Mouse (Mus musculus) ovary, postnatal 36 days (tissue): ENCODE measurements around the gene Utp14b.

ENCODE experiments used
- DNase-seq: peaks from one replicate; pipeline ENCODE4 v3.0.0; 2022; ENCODE audit warnings: low spot score, mixed read lengths

The Utp14b gene

DNA sequence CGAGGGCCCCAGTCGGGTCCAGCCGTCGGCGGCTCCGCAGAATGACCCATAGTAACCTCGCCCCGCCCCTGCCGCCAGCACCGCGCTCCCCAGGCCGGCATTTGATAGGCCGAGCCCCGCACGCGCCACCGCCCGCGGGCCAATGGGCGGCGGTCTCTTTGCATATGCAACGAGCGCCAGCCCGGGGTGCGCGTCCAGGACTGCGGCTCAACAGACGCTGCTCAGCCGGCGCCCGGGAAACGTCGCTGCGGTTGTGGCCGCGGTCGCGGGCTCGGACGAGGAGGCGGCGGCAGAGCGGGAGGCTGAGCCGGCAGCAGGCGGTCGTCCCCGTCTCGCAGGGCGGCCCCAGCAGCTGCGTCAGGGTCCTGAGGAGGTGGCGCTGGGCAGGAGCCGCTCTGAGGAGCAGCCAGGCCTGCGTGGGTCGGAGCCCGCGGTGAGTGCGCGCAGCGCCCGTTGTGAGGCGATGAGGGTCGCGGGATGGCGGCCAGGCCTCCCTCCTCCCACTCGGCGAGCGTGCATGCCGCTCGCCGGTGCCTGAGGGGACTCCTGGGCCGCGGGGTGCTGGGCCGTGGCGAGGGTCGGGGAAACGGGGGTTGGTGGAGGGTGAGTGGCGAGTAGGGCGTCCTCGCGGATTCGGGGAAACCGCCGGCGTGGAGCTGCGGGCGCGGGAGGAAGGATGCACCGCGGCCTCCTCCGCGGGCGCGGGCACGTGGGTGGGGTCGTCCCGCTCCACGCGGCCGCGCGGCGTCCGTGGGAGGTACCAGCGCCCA, at the start of gene Utp14b, which contains the start of gene Acsl3:
Gene Utp14b, plus strand, starts transcription at position 368 of the 770 bp plus-strand sequence.
Gene Acsl3, plus strand, starts transcription at position 155 of the 770 bp plus-strand sequence.
- DNase-seq, result peak; percentile 98

DNA sequence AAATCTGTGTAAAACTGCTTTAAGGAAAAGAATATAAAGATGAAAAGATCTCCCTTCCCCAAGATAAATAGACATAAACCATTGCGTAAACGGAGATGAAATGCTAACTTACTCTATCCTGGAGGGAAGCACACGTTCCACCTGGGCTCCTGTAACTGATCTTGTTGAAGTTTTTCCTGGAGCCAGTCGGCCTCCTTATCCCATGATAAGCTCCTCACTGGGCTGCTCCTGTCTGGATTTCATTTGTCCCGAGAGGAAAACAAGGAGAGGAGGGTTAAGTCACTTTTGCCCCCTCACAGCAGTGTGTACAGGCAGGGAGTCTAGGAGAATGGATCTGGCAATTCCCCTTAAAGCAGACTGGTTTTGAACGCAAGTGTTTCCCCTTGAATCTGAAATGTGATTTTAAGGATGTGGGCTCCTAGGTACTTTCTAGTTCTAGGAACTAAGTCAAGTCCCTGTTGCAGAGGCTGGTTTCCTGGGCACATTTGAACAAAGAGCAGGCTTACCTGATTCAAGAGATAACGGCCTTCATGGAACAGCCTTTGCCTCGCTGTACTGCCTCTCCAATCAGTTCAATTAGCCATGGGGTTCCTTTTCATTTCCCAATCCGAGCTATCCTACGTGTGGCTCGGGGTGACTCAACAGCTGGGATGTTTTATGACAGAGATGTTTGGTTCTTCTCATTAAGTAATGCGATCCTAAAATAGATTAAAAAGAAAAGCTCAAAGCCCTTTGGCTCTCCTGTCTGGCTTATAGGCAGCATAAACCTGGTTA, 48.5 kb upstream of the Utp14b start:
- no peak for DNase-seq

DNA sequence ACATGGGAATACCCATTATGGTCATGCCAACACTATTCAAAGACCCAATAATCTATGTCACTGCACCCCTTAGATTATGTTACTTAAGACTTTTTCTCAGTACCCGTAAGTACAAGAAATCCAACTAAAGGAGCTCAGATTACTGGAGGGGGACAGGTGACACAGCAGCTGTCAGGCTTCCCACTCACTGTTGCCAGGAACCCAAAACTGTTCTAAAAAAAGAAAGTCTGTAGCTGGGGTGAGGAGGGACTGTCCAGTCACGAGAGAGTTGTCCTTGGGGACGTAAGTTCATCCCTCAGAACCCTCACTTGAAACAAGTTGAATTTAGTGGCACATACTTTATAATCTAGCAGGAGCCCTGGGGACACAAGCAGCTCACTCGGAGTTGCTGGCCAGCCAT, 46.8 kb upstream of the Utp14b start:
- DNase-seq, result no peak

DNA sequence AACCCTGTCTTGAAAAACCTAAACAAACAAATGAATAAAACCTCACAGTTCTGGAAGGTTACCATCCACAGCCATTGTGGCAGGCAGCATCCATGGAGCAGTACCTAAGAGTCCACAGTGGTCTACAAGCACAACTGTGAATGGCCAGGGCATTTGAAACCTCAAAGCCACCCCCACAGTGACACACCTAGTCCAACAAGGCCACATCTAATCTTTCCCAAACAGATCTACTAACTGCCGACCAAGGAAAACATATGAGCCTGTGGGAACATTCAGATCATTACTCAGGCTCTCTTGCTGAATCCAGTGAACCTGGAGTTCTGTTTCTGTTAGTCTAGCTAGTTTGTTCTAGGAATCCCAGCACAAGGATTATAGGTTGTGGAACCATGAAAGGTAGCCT, 44.9 kb upstream of the Utp14b start:
- DNase-seq, result no peak

DNA sequence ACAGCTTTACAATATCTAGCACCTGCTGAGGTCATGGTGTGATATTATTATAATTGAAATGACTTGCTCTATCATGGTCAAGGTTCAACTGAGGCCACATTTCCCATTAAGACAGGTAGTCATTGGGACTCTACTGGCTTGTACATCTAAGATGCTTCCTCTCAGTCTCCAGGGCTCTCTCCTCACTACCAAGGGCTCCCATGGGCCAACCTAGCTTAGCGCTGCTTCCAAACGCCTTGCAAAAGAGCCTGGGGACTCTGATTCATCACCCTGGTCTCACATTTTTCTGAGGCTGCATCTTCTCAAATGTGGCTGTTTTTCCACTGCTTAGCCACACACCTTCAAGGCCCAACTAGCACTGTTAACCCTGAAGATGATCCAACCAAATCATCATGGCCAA, 33.5 kb upstream of the Utp14b start:
- DNase-seq, result no peak

DNA sequence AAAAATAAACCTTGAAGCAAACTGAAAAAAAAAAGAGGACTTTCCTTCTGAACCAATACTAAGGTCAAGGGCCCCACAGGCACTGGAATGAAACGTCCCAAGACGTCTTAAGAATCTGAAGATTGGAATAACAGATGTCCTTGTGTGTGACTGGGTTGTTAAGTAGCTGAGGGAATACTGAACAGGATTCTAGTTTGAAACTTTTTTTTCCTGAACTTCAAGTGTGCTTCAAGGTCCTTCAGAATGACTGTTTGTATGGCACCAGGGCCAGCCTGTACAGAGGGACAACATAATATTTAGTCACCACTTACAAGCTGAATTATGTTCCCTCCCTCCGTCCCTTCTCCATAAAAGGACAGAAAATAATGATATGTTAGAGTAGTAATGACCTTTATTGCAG, 23.4 kb upstream of the Utp14b start:
- no peak for DNase-seq

DNA sequence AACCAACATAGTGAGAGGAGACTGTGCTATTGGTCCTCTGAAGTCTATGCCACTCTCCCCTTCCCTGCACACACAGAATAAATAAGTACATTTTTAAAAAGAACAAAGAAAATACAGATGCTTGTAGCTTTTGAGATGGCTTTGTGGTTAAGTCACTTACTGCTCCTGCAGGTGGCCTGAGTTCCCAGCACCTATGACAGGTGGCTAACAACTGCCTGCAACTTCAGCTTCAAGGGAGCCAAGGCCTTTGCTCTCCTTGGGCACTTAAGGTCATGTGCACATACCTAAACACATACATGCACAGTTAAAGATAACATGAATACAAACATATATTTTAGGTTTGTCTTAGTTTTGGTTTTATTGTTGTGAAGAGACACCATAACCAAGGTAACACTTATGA, 17.0 kb upstream of the Utp14b start:
- no peak for DNase-seq

DNA sequence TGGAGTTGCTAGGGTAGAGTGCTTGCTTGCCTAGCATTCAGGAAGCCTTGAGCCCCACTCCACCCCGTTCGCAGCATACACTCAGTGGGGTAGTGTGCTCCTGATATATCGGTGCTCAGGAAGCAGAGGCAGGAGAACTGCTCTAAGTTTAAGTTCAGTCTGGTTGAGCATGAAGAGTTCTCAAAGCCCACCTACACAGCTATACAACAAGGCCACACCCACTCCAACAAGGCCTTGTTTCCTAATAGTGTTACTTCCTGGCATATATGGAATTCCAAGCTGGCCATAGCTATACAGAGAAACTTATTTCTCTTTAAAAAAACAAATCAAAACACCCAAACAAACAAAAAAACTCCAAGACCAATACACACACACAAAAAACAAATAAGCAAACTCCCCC, 16.0 kb upstream of the Utp14b start:
- DNase-seq, result no peak

DNA sequence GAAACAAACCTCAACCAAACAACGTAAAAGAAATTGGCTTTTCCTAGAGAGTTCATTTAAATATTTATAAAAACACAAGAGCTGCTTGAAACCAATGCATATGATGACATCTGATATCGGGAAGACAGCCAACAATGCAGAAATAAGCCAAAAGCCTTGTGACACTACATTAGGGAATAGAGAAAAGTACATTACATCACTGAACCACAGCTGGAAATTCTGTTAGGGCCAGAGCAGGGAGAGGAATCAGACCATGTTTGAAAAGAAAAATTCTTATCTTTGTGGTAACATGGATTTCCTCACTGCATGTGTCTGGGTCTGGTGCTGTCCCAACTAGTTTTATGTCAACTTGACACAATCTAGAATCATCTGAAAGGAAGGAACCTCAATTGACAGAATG, 15.6 kb upstream of the Utp14b start:
- no peak for DNase-seq

DNA sequence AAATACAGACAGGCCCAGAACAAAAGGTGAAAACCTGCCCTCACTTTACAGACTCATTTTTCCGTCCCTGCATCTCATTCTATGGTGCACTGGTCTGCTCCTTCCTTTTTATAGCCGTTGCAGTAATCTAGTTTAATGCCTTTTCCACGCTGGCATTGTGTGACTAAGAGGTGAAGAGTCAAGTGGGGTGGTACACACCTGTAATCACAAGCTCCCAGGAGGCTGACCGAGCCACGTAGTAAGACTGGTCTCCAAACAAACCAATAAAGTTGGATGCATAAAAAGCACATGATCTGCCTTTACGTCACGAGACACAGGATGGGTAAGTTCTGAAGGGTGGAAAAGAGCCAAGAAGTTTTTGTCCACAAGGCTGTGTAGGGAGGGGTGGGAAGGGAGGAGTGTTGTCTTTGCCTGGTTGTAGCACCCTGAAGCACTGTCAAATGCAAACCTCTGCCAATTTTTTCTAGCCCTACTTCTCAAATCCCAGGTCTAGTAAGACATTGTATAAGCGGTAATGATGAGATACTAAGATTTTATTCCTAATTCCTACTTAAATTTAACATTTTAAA, 10.4 kb upstream of the Utp14b start:
- DNase-seq, result no peak

DNA sequence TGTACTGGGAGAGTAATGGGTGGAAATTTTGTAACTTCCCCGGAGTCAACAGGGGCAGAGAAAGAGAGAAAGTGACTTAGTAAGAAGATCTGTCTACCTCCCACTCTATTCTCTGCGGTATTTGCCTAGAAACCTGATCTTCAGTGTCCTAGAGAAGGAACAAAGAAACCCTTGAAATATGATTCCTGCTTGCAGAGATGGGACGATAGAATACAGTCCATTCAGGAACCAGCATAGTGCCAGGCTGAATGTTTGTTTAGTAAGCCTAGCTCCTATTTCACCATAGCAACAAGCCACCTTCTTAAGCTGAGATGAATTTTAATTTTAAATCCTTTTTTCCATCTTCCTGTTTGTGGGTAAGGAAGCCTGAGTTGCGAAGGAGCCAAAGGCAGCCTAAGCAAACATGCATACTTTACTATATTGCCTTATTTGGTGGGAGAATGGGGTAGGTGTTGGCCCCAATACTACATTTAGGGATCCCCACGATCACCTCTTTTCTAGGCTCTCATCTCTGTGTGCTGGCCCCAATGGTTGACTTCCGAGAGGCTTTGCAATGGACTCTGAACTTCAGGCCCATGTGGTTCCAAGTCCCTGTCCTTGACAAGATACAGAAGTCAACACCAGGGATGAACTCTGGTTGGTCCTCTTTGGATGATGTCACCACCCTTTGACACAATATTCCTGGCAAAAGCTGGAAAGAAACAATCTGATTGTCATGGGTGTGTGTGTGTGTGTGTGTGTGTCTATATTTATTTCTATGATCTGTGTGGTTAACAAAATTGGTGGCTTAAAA, 8.4 kb upstream of the Utp14b start:
- no peak for DNase-seq

DNA sequence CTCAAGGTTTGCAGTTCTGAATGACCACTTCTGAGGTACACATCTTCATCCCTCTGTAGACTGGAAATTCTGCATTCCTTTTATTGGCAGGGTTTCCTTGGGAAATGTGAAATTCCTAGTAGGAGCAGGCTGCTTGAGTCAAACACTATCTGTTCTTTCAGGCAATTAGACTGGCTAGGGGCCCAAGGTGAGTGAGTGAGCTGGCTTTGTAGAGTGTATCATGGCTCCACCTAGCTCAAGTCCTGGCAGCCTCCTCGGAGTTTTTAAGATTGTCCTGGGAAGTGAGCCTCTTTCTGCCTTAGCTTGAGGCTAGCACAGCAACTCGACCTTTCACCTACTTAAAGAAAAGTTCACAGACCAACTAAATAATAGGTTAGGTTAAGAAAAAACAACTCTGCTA, 1.4 kb upstream of the Utp14b start:
- DNase-seq, result peak; percentile 28

DNA sequence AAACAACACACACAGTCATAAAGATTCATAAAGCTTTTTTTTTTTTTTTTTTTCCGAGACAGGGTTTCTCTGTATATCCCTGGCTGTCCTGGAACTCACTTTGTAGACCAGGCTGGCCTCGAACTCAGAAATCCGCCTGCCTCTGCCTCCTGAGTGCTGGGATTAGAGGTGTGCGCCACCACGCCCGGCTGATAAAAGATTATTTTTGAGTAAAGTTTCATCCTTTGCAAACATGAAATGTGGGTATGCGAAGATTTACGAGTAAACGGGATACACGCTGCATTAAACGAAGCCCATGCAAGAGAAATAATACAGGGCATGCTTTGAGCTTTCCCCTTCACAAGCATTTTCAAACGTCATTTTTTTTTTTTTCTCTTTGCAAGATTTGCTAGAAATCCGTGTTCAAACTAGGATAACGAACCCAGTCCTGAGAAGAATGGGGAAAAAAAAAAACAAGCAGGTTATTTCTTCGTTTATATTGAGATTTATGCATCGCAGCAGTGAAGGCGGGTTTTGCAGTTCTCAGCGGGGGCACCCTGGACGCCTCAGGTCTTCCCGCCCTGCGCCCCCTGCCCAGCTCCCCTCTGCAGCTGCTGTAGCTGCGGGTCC, 713 bp upstream of the Utp14b start:
- DNase-seq, result no peak

DNA sequence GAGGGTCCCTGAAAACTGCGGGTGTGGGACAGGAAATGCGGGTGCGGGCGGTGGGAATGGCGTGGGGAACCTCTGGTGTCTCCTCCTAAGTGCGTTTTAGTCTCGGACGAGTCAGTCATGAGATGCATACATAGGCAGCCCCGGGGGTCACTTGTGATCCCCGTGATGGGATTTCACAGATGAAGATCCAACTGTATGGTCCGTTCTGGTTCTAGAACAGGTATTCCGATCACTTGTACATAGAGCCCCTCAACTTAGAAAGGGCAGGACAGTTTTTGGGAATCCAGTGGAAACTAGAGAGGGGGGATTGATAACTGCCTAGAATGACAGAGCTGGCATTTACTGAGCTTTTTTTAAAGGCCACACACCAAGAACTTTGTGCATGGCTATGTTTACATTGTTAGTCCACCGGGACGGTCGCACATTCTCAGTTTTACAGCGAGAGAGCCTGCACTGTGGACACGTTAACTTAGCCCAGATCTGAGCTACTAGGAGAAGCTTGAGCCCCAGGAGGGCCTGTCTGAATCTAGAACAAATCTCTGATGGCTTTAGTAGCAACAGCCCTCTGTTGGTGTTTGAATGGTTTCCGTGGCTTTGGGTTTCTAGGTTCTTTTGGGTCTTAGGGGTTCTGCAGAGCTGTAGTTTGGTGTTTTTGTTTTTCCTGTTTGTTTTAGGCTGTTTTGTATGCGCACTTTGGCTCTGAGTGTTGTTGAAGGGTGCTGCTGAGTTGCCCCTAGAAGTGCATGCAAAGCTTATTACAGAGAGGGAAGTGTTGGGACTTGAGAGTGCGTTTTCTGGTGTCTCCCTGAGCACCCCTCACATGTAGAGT, 817 bp downstream of the Utp14b start:
- peak; percentile 5 for DNase-seq

DNA sequence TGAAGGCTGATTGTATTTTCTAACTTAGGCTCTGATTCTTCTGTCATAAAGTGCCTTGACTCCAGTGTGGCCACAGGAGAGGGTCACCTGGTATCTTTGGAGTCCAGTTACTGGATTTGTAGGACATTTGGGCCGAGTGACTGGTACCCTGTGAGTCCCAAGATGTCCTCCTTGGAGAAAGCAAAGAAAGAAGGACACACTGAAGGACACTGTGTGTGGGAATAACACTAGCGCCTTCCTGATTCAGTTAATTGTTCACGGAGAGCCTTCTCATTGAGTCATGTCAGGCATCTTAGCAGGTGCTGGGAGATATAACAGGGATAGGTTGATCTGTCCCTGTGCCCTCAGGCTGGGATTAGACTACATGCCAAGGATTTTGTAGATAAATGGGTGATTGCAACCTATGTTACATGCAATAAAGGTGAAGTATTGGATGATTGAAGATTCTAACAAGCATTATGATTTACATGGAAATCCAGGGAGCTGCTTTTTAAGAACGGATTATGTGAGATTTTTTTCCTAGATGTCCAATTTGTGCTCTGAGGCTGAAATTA, 1.5 kb downstream of the Utp14b start:
- no peak for DNase-seq

DNA sequence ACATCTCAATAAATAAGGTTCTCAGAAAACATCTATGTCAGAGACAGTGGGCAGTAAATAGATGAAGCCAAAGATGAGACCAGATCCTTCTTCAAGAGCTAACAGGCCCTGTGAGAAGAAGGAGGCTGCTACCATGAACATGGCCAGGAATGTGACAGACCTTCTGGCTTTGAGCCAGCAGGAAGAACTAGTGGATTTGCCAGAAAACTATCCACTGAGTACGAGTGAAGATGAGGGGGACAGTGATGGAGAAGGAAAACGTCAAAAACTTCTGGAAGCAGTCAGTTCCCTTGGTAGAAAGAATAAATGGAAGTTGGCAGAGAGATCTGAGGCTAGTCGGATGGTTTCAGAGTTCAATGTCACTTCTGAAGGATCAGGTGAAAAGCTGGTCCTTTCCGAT, 6.5 kb downstream of the Utp14b start:
- DNase-seq, result no peak

DNA sequence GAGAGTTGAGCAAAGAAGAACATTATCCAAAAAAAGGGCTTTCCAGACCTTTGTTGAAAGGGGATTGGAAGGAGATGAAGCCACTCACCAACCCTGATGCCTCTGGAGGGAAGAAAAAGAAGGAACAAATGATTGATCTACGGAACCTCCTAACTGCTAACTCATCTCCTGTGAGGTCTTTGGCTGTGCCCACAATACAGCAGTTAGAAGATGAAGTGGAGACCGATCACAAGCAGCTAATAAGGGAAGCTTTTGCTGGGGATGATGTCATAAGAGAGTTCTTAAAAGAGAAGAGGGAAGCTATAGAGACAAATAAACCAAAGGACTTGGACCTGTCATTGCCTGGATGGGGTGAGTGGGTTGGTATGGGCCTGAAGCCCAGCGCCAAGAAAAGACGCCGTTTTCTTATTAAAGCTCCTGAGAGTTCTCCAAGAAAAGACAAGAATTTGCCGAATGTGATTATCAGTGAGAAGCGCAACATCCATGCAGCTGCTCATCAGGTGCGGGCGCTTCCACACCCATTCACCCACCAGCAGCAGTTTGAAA, 8.2 kb downstream of the Utp14b start:
- DNase-seq, result no peak

DNA sequence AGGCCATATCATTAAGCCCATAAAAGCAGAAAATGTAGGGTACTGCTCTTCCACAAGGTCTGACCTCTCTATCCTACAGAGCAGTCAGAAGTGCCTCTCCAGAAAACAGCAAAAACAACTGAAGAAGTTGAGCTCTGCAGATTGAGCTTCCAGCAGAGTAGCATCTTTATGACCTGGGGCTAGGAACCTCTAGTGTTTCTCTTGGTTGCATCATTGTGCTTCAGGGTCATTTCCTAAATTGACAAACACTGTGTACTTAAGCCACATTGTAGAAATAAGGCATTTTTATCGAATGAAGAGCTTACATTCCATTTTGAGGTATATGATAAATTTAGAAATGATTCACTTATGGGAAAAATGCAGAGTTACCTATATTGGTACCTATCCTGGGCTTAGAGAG, 8.7 kb downstream of the Utp14b start:
- DNase-seq, result no peak

DNA sequence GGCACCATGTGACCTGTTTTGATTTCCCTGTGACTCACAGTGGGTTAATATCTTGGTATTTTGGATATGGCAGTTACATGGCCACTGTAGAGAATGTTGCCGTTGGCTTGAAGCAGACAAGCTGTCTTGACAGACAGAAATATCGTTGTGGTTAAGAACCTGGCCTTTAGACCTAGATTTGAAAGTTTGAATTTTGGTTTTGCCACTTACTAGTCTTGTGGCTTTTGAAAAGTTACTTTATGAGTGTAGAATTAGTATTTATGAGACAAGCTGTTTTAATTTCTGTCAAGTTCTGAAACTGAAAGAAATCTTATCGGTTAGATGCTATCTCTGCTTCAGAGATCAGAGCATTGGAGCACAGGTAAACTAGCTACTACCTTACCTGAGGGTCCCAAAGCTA, 24.5 kb downstream of the Utp14b start:
- DNase-seq, result no peak

DNA sequence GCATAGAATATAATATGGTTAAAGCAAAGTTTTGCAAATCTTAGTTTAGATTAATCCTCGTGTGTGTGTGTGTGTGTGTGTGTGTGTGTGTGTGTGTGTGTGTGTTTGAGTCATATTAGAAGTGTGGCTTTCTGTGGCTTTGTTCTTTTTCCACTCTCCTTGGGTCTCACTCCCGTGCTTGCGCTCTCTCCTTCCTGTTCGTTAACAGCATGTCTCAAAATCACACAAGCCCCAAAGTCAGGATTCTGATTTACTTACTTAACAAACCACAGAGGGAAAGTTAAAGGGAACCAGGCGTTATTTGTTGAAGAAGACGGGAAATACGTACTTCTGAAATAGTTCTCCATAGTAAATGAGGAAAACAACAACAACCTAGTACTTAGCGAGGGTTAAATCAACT, 26.3 kb downstream of the Utp14b start:
- DNase-seq, result no peak
